Mouse (Mus musculus): ENCODE data around the gene Rhox4a2.
"Not testable (repeated sequence)": the region's sequence is repeated elsewhere in the genome, so short reads cannot be mapped to it uniquely, and the experiment has no call there.

Rhox4a2 gene

DNA sequence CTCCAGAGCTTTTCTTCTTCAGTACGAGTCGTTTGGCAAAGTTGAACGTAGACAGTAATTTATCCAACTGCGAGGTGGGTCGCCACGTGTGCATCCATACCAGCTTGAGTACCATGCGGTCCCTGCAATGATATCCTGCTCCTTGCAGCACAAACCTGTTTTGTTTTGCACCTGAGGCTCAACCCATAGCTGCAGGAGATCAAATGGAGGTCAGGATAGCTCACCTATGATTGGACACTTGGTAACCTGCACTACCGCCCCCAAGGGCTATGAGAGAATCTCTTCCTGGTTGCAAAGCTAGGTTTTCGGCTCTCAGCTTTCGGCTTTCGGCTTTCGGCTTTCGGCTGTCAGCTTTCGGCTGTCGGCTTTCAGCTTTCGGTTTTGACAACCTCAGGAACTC, at the start of gene Rhox4a2:
TSS of gene Rhox4a2 (plus strand) at position 301 of the 400 bp plus-strand sequence.
- DNase-seq (ENCODE audit: low spot score in 2 of 2), result not testable (repeated sequence)

DNA sequence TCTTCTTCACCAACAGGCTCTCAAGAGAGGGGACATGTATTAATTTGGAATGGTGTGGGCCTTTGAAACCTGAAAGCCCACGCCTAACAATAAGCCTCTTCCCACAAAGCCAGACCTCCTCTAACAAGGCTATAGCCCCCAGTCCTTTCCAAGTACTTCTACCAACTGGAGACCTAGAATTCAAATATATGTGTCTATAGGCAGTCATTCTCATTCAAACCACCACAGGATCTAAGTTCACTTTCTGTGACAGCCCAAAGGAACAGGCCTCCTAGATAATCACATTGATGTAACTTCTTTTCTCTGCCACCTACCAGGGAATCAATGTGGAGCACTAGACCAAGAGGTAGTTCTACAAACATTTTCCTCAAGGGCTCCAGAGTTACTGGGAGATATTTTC, 10.9 kb upstream of the Rhox4a2 start, which contains the start of gene Rhox3a2:
TSS of gene Rhox3a2 (plus strand) at position 301 of the 400 bp plus-strand sequence.
- DNase-seq (ENCODE audit: low spot score in 2 of 2), result not testable (repeated sequence)

GRCm38 (mm10) chrX:37411767-37412166, 21.1 kb downstream of the Rhox4a2 start, which contains the start of gene Rhox2b:
Gene Rhox2b, plus strand, starts transcription at chrX:37412067.
- DNase-seq (ENCODE audit: low spot score in 2 of 2), result not testable (repeated sequence)

GRCm38 (mm10) chrX:37432194-37432593, 41.5 kb downstream of the Rhox4a2 start, which contains the start of gene Rhox4b:
Gene Rhox4b, plus strand, starts transcription at chrX:37432494.
- not testable (repeated sequence) for DNase-seq (ENCODE audit: low spot score in 2 of 2)

All from cerebellum, postnatal 4 days (tissue).